Mouse (Mus musculus): Measurements from ENCODE around the gene Tfr2. TPM values are rescaled to one million over a fixed set of nuclear protein-coding genes. Genes with fewer than 3 reads are reported as not detected.

Tfr2 gene
- polyA plus RNA-seq, 1 experiment from 2014 or later = 0.91 TPM

- WGBS = 95% methylated on average over 2 of the region's 2 CpGs
- H3K27me3 ChIP-seq (ENCODE audit: control insufficient read depth, insufficient read depth, low read length) = no peaks in the 10 kb centered on the region
- no peak overlapping the region for H3K4me3 ChIP-seq (ENCODE audit: low read depth, low read length)
- no peak overlapping the region for H3K4me2 ChIP-seq (ENCODE audit: low read depth, low read length)
- ATAC-seq (replicated peaks; ENCODE audit: insufficient number of reproducible peaks, low FRiP score, low TSS enrichment, low read depth) = no peak
- no peak overlapping the region for H3K9ac ChIP-seq (replicated peaks; ENCODE audit: low read length)
- no peak overlapping the region for H3K27ac ChIP-seq (replicated peaks; ENCODE audit: low read depth, low read length)
- H3K9me3 ChIP-seq (replicated peaks; ENCODE audit: control insufficient read depth, low read length) = no peaks in the 10 kb centered on the region
- DNase-seq (ENCODE audit: low spot score) = no peak
- H3K4me1 ChIP-seq (ENCODE audit: control insufficient read depth, insufficient read depth, low read length) = no peaks in the 10 kb centered on the region
- no peaks in the 10 kb centered on the region for H3K36me3 ChIP-seq (replicated peaks; ENCODE audit: control insufficient read depth, insufficient read depth, low read depth, low read length)
These were observed 28.6 kb downstream of the Tfr2 start for GRCm38 (mm10) chr5:137598100-137598826.

GRCm38 (mm10) chr5:137599600-137599999 lies 30.0 kb downstream of the Tfr2 start:
- Histone ChIP-seq H3K4me1 (ENCODE audit: control insufficient read depth, insufficient read depth, low read length) (no peaks in the 10 kb centered on the region), H3K4me3 (ENCODE audit: low read depth, low read length) (peak overlapping the region; percentile 64), H3K9me3 (replicated peaks; ENCODE audit: control insufficient read depth, low read length) (no peaks in the 10 kb centered on the region), H3K9ac (replicated peaks; ENCODE audit: low read length) (peak overlapping the region; percentile 61), H3K27ac (replicated peaks; ENCODE audit: low read depth, low read length) (no peak overlapping the region), H3K36me3 (replicated peaks; ENCODE audit: control insufficient read depth, insufficient read depth, low read depth, low read length) (no peaks in the 10 kb centered on the region), H3K4me2 (ENCODE audit: low read depth, low read length) (peak overlapping the region; percentile 95), H3K27me3 (ENCODE audit: control insufficient read depth, insufficient read depth, low read length) (no peaks in the 10 kb centered on the region)
- 54% methylated on average over 9 of the region's 9 CpGs for WGBS
- DNase-seq (ENCODE audit: low spot score) (no peak), ATAC-seq (replicated peaks; ENCODE audit: insufficient number of reproducible peaks, low FRiP score, low TSS enrichment, low read depth) (no peak)

GRCm38 (mm10) chr5:137600281-137600618 lies 30.6 kb downstream of the Tfr2 start:
- H3K27ac ChIP-seq (replicated peaks; ENCODE audit: low read depth, low read length) = no peak overlapping the region
- ATAC-seq (replicated peaks; ENCODE audit: insufficient number of reproducible peaks, low FRiP score, low TSS enrichment, low read depth) (peak; percentile 71), DNase-seq (ENCODE audit: low spot score) (peak; percentile 17)
- no peaks in the 10 kb centered on the region for H3K36me3 ChIP-seq (replicated peaks; ENCODE audit: control insufficient read depth, insufficient read depth, low read depth, low read length)
- H3K4me1 ChIP-seq (ENCODE audit: control insufficient read depth, insufficient read depth, low read length) = no peaks in the 10 kb centered on the region
- WGBS = 2% methylated on average over 19 of the region's 19 CpGs
- H3K27me3 ChIP-seq (ENCODE audit: control insufficient read depth, insufficient read depth, low read length) = no peaks in the 10 kb centered on the region
- peak overlapping the region; percentile 64 for H3K4me3 ChIP-seq (ENCODE audit: low read depth, low read length)
- peak overlapping the region; percentile 61 for H3K9ac ChIP-seq (replicated peaks; ENCODE audit: low read length)
- peak overlapping the region; percentile 95 for H3K4me2 ChIP-seq (ENCODE audit: low read depth, low read length)
- H3K9me3 ChIP-seq (replicated peaks; ENCODE audit: control insufficient read depth, low read length) = no peaks in the 10 kb centered on the region

- Histone ChIP-seq H3K27ac (replicated peaks; ENCODE audit: low read depth, low read length) (0 out of 2 replicates have a peak within 1 kb of the TSS, but pooled peaks have one; percentile 52), H3K27me3 (ENCODE audit: control insufficient read depth, insufficient read depth, low read length) (no peaks in the 10 kb centered on the region), H3K4me1 (ENCODE audit: control insufficient read depth, insufficient read depth, low read length) (no peaks in the 10 kb centered on the region), H3K9ac (replicated peaks; ENCODE audit: low read length) (peak within 1 kb of the TSS; percentile 61), H3K36me3 (replicated peaks; ENCODE audit: control insufficient read depth, insufficient read depth, low read depth, low read length) (no peaks in the 10 kb centered on the region), H3K4me3 (ENCODE audit: low read depth, low read length) (peak within 1 kb of the TSS; percentile 64), H3K4me2 (ENCODE audit: low read depth, low read length) (peak within 1 kb of the TSS; percentile 95), H3K9me3 (replicated peaks; ENCODE audit: control insufficient read depth, low read length) (no peaks in the 10 kb centered on the region)
- DNase-seq (ENCODE audit: low spot score) (peak; percentile 98), ATAC-seq (replicated peaks; ENCODE audit: insufficient number of reproducible peaks, low FRiP score, low TSS enrichment, low read depth) (peak; percentile 94)
- under 1% methylated on average over 41 of the region's 41 CpGs for WGBS
These were observed 31.2 kb downstream of the Tfr2 start, which contains the start of gene Mospd3 for GRCm38 (mm10) chr5:137600619-137601364. Gene Mospd3, minus strand, starts transcription at chr5:137601058.

- peak overlapping the region; percentile 39 for H3K9ac ChIP-seq (replicated peaks; ENCODE audit: low read length)
- no peak for ATAC-seq (replicated peaks; ENCODE audit: insufficient number of reproducible peaks, low FRiP score, low TSS enrichment, low read depth)
- H3K27ac ChIP-seq (replicated peaks; ENCODE audit: low read depth, low read length) = no peak overlapping the region
- H3K4me2 ChIP-seq (ENCODE audit: low read depth, low read length) = peak overlapping the region; percentile 59
- no peaks in the 10 kb centered on the region for H3K27me3 ChIP-seq (ENCODE audit: control insufficient read depth, insufficient read depth, low read length)
- peak overlapping the region; percentile 64 for H3K4me3 ChIP-seq (ENCODE audit: low read depth, low read length)
- H3K9me3 ChIP-seq (replicated peaks; ENCODE audit: control insufficient read depth, low read length) = no peaks in the 10 kb centered on the region
- peak; percentile 58 for DNase-seq (ENCODE audit: low spot score)
- H3K4me1 ChIP-seq (ENCODE audit: control insufficient read depth, insufficient read depth, low read length) = no peaks in the 10 kb centered on the region
- no peaks in the 10 kb centered on the region for H3K36me3 ChIP-seq (replicated peaks; ENCODE audit: control insufficient read depth, insufficient read depth, low read depth, low read length)
- 0% methylated on average over 22 of the region's 22 CpGs for WGBS
These were observed 31.7 kb downstream of the Tfr2 start for GRCm38 (mm10) chr5:137601365-137601729.

- peak overlapping the region; percentile 32 for H3K9ac ChIP-seq (replicated peaks; ENCODE audit: low read length)
- peak overlapping the region; percentile 20 for H3K4me3 ChIP-seq (ENCODE audit: low read depth, low read length)
- WGBS = 18% methylated on average over 26 of the region's 26 CpGs
- H3K9me3 ChIP-seq (replicated peaks; ENCODE audit: control insufficient read depth, low read length) = no peaks in the 10 kb centered on the region
- H3K27me3 ChIP-seq (ENCODE audit: control insufficient read depth, insufficient read depth, low read length) = no peaks in the 10 kb centered on the region
- peaks cover 16% of the 10 kb centered on the region for H3K4me1 ChIP-seq (ENCODE audit: control insufficient read depth, insufficient read depth, low read length)
- H3K27ac ChIP-seq (replicated peaks; ENCODE audit: low read depth, low read length) = no peak overlapping the region
- DNase-seq (ENCODE audit: low spot score) = no peak
- H3K36me3 ChIP-seq (replicated peaks; ENCODE audit: control insufficient read depth, insufficient read depth, low read depth, low read length) = no peaks in the 10 kb centered on the region; the same call in 1 of the 2 replicates
- no peak for ATAC-seq (replicated peaks; ENCODE audit: insufficient number of reproducible peaks, low FRiP score, low TSS enrichment, low read depth)
- peak overlapping the region; percentile 36 for H3K4me2 ChIP-seq (ENCODE audit: low read depth, low read length)
These were observed 38.4 kb downstream of the Tfr2 start for GRCm38 (mm10) chr5:137607860-137608653.

- Histone ChIP-seq H3K27me3 (ENCODE audit: control insufficient read depth, insufficient read depth, low read length) (no peaks in the 10 kb centered on the region), H3K27ac (replicated peaks; ENCODE audit: low read depth, low read length) (0 out of 2 replicates have a peak overlapping the region, but pooled peaks have one; percentile 1), H3K9ac (replicated peaks; ENCODE audit: low read length) (peak overlapping the region; percentile 32), H3K4me1 (ENCODE audit: control insufficient read depth, insufficient read depth, low read length) (peaks cover 16% of the 10 kb centered on the region), H3K4me2 (ENCODE audit: low read depth, low read length) (peak overlapping the region; percentile 36), H3K9me3 (replicated peaks; ENCODE audit: control insufficient read depth, low read length) (no peaks in the 10 kb centered on the region), H3K36me3 (replicated peaks; ENCODE audit: control insufficient read depth, insufficient read depth, low read depth, low read length) (no peaks in the 10 kb centered on the region; the same call in 1 of the 2 replicates), H3K4me3 (ENCODE audit: low read depth, low read length) (peak overlapping the region; percentile 20; the same call in 1 of the 2 replicates)
- ATAC-seq (replicated peaks; ENCODE audit: insufficient number of reproducible peaks, low FRiP score, low TSS enrichment, low read depth) (no peak), DNase-seq (ENCODE audit: low spot score) (no peak)
- WGBS = 14% methylated on average over 23 of the region's 23 CpGs
These were observed 39.1 kb downstream of the Tfr2 start for GRCm38 (mm10) chr5:137608654-137609190.

Data from embryonic facial prominence, embryonic 11.5 days (tissue).